Mouse (Mus musculus): ENCODE results near the gene Zfp444. TPM values are rescaled to one million over a fixed set of nuclear protein-coding genes. Genes with fewer than 3 reads are reported as not detected.
"Not testable (repeated sequence)": the region's sequence is repeated elsewhere in the genome, so short reads cannot be mapped to it uniquely, and the experiment has no call there.

Zfp444 gene
- polyA plus RNA-seq, 1 experiment from 2014 or later: 26.8 TPM

DNA sequence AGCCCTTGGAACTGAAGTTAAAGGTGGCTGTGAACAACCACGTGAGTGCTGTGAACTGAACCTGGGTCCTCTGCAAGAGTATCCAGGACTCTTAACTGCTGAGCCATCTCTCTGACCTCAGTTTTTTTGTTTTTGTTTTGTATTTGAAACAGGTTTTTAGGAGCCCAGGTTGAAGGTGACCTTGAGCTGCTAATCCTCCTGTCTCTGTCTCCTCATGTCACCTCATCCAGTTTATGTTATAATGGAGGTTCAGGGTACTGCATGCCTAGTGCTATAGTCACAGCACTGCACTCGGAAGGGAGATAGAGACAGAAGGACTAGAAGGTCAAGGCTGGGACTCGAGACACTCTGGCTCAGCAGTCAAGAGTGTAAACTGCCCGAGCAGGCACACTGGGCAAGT lies 9.9 kb upstream of the Zfp444 start:
- no peak overlapping the region for H3K4me3 ChIP-seq
- H3K36me3 ChIP-seq: no peaks in the 10 kb centered on the region
- H3K27me3 ChIP-seq (replicated peaks): 0 out of 2 replicates have a peak, but pooled peaks cover 3% of the 10 kb centered on the region
- no peak overlapping the region for H3K9ac ChIP-seq
- no peaks in the 10 kb centered on the region for H3K9me3 ChIP-seq
- no peak overlapping the region for H3K27ac ChIP-seq (replicated peaks)
- H3K4me1 ChIP-seq: peaks cover 5% of the 10 kb centered on the region
- WGBS: 61% methylated on average over 4 of the region's 4 CpGs
- H3K4me2 ChIP-seq: no peak overlapping the region
- ATAC-seq (ENCODE audit: extremely low read depth, insufficient number of reproducible peaks, low FRiP score, low TSS enrichment): no peak

DNA sequence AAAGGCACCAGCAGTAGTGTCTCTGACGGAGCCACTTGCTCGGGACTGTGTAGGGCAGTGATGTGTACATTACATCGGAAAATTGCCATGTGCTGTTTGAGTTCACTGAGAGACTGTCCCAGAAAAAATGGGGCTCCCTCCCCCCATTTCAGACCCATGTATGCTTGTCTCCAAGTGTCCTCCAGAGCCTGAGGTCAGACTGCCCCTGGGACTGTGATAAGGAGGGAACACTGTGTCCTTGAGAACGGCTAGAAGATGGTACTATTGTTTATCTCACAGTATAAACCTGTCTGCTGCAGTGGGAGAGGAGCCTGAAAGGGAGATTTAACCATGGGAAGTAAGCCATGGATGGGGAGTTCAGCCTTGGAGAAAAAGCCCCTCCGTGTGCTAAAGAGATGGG lies 7.4 kb upstream of the Zfp444 start:
- no peak for ATAC-seq (ENCODE audit: extremely low read depth, insufficient number of reproducible peaks, low FRiP score, low TSS enrichment)
- Histone ChIP-seq H3K4me3 (no peak overlapping the region), H3K27me3 (replicated peaks) (0 out of 2 replicates have a peak, but pooled peaks cover 3% of the 10 kb centered on the region), H3K9me3 (no peaks in the 10 kb centered on the region), H3K36me3 (no peaks in the 10 kb centered on the region), H3K4me1 (no peaks in the 10 kb centered on the region), H3K27ac (replicated peaks) (no peak overlapping the region), H3K4me2 (no peak overlapping the region), H3K9ac (no peak overlapping the region)
- 48% methylated on average over 5 of the region's 5 CpGs for WGBS

GRCm38 (mm10) chr7:6169403-6169802 lies 2.6 kb upstream of the Zfp444 start:
- H3K4me1 ChIP-seq: peaks cover 15% of the 10 kb centered on the region
- ATAC-seq (ENCODE audit: extremely low read depth, insufficient number of reproducible peaks, low FRiP score, low TSS enrichment): no peak
- H3K4me3 ChIP-seq: no peak overlapping the region
- WGBS: 53% methylated on average over 3 of the region's 3 CpGs
- no peak overlapping the region for H3K9ac ChIP-seq
- H3K36me3 ChIP-seq: peaks cover 5% of the 10 kb centered on the region; the same call in 1 of the 2 replicates
- H3K9me3 ChIP-seq: no peaks in the 10 kb centered on the region
- H3K27ac ChIP-seq (replicated peaks): no peak overlapping the region
- no peak overlapping the region for H3K4me2 ChIP-seq
- no peaks in the 10 kb centered on the region for H3K27me3 ChIP-seq (replicated peaks)

DNA sequence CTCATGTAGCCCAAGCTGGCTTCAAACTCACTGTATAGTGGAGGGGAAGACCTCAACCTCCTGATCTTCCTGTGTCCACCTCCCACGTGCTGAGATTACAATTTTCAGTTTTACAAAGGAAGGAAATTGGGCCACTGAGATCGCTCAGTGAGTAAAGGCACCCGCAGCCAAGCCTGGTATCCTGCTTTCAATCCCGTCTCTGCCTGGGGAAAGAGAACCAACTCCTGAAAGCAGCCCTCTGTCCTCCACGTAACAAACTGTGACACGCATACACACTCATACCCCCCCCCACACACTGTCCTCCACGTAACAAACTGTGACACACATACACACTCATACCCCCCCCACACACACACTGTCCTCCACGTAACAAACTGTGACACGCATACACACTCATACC lies 1.6 kb upstream of the Zfp444 start:
- WGBS: 77% methylated on average over 9 of the region's 9 CpGs
- H3K27ac ChIP-seq (replicated peaks): no peak overlapping the region
- no peak overlapping the region for H3K9ac ChIP-seq
- H3K4me1 ChIP-seq: peaks cover 24% of the 10 kb centered on the region
- ATAC-seq (ENCODE audit: extremely low read depth, insufficient number of reproducible peaks, low FRiP score, low TSS enrichment): no peak
- no peaks in the 10 kb centered on the region for H3K27me3 ChIP-seq (replicated peaks)
- no peak overlapping the region for H3K4me2 ChIP-seq
- H3K36me3 ChIP-seq: peaks cover 6% of the 10 kb centered on the region
- no peaks in the 10 kb centered on the region for H3K9me3 ChIP-seq
- no peak overlapping the region for H3K4me3 ChIP-seq

- H3K9me3 ChIP-seq: no peaks in the 10 kb centered on the region
- H3K27me3 ChIP-seq (replicated peaks): no peaks in the 10 kb centered on the region
- ATAC-seq (ENCODE audit: extremely low read depth, insufficient number of reproducible peaks, low FRiP score, low TSS enrichment): no peak
- H3K4me2 ChIP-seq: peak overlapping the region; percentile 97
- 0 out of 2 replicates have a peak overlapping the region, but pooled peaks have one; percentile 80 for H3K27ac ChIP-seq (replicated peaks)
- H3K4me1 ChIP-seq: peaks cover 24% of the 10 kb centered on the region
- H3K4me3 ChIP-seq: peak overlapping the region; percentile 79
- 46% methylated on average over 6 of the region's 6 CpGs for WGBS
- peak overlapping the region; percentile 89 for H3K9ac ChIP-seq
- H3K36me3 ChIP-seq: peaks cover 11% of the 10 kb centered on the region
These were observed 1.2 kb upstream of the Zfp444 start for GRCm38 (mm10) chr7:6170871-6171270.

DNA sequence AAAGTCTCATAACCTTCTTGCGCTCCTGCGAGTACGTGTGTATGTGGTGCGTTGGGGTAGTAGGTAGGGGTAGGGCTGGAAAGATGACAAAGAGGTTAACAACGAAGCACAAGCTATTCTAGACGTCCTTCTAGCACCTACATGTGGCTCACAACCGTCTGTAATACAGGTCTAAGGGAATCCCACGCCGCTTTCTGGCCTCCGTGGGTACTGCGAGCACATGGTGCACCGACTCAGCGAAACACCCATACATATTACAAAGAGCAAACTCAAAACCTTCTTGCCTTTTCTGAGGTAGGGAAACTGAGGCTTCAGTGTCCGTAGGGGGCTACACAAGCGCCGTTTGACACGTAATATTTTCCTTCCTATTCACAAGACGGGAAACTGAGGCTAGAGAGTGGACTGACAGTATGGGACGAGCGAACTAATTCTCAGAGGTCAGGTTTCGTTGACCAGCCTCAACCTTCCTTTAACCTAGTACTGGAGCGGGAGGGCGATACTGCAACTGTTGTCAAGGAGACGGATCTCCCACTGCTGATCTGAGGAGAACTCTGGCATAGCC lies 501 bp upstream of the Zfp444 start:
- under 1% methylated on average over 24 of the region's 24 CpGs for WGBS
- Histone ChIP-seq H3K27me3 (replicated peaks) (no peaks in the 10 kb centered on the region), H3K27ac (replicated peaks) (peak overlapping the region; percentile 80), H3K36me3 (peaks cover 12% of the 10 kb centered on the region), H3K4me1 (peaks cover 24% of the 10 kb centered on the region), H3K4me3 (peak overlapping the region; percentile 79), H3K9me3 (no peaks in the 10 kb centered on the region), H3K4me2 (peak overlapping the region; percentile 97), H3K9ac (peak overlapping the region; percentile 89)
- ATAC-seq (ENCODE audit: extremely low read depth, insufficient number of reproducible peaks, low FRiP score, low TSS enrichment): no peak; the same call in 1 of the 2 replicates

DNA sequence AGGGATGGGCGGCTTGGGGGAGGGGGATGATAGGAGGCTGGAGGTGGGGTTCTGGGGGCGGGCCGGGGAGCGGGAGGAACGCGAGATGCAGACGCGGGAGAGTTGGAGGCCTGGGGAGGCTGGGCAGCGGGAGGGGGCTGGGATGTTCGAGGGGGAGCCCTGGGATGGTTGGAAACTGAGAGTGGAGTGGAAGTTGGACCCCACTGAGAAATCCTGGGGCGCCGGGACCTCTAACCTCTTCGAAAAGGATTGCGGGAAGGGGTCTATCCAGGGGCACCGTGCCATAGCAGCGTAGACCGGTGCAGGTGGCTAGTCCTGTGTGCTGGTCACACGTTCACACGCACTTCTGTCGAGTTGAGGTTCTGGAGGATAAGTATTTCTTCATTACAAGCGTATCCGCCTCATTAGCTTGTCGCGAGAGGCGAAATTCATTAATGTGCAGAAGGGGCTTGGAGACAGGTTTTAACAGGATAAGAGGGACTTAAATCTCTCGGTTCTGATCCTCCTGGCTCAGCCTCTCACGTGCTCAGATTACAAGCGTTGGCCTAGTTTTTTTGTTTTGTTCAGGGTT lies 733 bp downstream of the Zfp444 start:
- peak; percentile 1; the same call in 1 of the 2 replicates for ATAC-seq (ENCODE audit: extremely low read depth, insufficient number of reproducible peaks, low FRiP score, low TSS enrichment)
- Histone ChIP-seq H3K9ac (peak overlapping the region; percentile 89), H3K27ac (replicated peaks) (peak overlapping the region; percentile 80), H3K4me2 (peak overlapping the region; percentile 97), H3K27me3 (replicated peaks) (no peaks in the 10 kb centered on the region), H3K4me1 (peaks cover 24% of the 10 kb centered on the region), H3K4me3 (peak overlapping the region; percentile 79), H3K36me3 (peaks cover 13% of the 10 kb centered on the region), H3K9me3 (no peaks in the 10 kb centered on the region)
- WGBS: 2% methylated on average over 27 of the region's 28 CpGs

DNA sequence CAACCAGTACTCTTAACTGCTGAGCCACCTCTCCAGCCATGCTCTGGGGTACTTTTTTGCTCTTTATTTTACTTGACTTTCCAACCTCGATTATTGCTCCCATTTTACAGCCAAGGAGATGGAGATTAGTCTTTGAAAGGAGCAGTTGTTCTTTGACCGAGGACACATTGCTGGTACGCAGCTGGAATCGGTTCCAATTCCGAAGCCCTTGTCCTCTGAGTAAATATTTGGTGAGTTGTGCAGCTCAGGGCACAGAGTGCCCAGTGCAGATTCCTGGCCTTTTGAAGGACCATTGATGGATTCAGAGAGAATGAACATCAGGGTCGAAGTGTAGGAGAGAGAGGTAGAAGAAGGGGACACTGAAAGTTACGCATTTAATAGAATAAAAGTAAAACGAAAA lies 1.8 kb downstream of the Zfp444 start:
- no peaks in the 10 kb centered on the region for H3K27me3 ChIP-seq (replicated peaks)
- no peak overlapping the region for H3K4me3 ChIP-seq
- ATAC-seq (ENCODE audit: extremely low read depth, insufficient number of reproducible peaks, low FRiP score, low TSS enrichment): no peak
- no peaks in the 10 kb centered on the region for H3K9me3 ChIP-seq
- peaks cover 25% of the 10 kb centered on the region for H3K36me3 ChIP-seq
- 89% methylated on average over 8 of the region's 8 CpGs for WGBS
- H3K9ac ChIP-seq: no peak overlapping the region
- no peak overlapping the region for H3K27ac ChIP-seq (replicated peaks)
- peaks cover 26% of the 10 kb centered on the region for H3K4me1 ChIP-seq
- H3K4me2 ChIP-seq: no peak overlapping the region

GRCm38 (mm10) chr7:6174365-6174987 lies 2.5 kb downstream of the Zfp444 start:
- not testable (repeated sequence) for H3K9ac ChIP-seq; H3K9me3 ChIP-seq; ATAC-seq (ENCODE audit: extremely low read depth, insufficient number of reproducible peaks, low FRiP score, low TSS enrichment); H3K4me3 ChIP-seq; H3K27me3 ChIP-seq (replicated peaks); H3K4me2 ChIP-seq
- H3K36me3 ChIP-seq: peaks cover 27% of the 10 kb centered on the region
- peak overlapping the region; percentile 36; the same call in 1 of the 2 replicates for H3K27ac ChIP-seq (replicated peaks)
- WGBS: 71% methylated on average over 9 of the region's 9 CpGs
- H3K4me1 ChIP-seq: peaks cover 29% of the 10 kb centered on the region

GRCm38 (mm10) chr7:6179013-6179412 lies 7.0 kb downstream of the Zfp444 start:
- no peak for ATAC-seq (ENCODE audit: extremely low read depth, insufficient number of reproducible peaks, low FRiP score, low TSS enrichment)
- H3K9me3 ChIP-seq: no peaks in the 10 kb centered on the region
- peaks cover 17% of the 10 kb centered on the region for H3K4me1 ChIP-seq

DNA sequence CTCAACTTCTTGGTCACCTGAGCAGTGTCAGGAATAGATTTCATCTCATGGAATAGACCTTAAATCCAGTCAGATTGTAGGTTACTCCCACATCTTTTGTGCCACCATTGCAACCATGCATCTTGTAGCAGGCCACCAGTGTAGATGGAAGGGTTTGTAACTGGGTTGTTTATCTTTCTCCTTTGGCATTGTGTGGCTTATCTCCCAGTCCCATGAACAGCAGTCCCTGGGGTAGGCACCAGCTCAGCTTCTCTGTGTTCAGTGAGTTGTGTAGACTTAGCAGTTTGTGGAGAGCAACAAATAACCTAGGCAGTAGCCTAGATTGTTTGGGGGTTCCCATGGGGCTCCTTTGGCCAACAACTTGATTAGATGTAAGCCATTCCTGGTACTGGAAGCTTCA lies 10.9 kb downstream of the Zfp444 start:
- no peak for ATAC-seq (ENCODE audit: extremely low read depth, insufficient number of reproducible peaks, low FRiP score, low TSS enrichment)
- Histone ChIP-seq H3K4me2 (no peak overlapping the region), H3K27me3 (replicated peaks) (no peaks in the 10 kb centered on the region), H3K36me3 (peaks cover 67% of the 10 kb centered on the region), H3K9me3 (no peaks in the 10 kb centered on the region), H3K4me1 (peaks cover 24% of the 10 kb centered on the region), H3K9ac (no peak overlapping the region), H3K4me3 (no peak overlapping the region), H3K27ac (replicated peaks) (no peak overlapping the region)

More at GRCm38 (mm10) chr7:6179013-6179412, 7.0 kb downstream of the Zfp444 start:
- no peaks in the 10 kb centered on the region for H3K27me3 ChIP-seq (replicated peaks)
- H3K4me3 ChIP-seq: no peak overlapping the region
- H3K36me3 ChIP-seq: peaks cover 43% of the 10 kb centered on the region
- H3K27ac ChIP-seq (replicated peaks): no peak overlapping the region
- 0 out of 2 replicates have a peak overlapping the region, but pooled peaks have one; percentile 28 for H3K9ac ChIP-seq
- no peak overlapping the region for H3K4me2 ChIP-seq

All from heart, embryonic 13.5 days (tissue).